Mouse (Mus musculus) liver, adult 2 months (tissue): ENCODE measurements around the gene Unc5b.

Source experiments
- CTCF ChIP-seq: fragments of 200-500 bp; IDR thresholded peaks from 2 replicates; pipeline ENCODE4 v1.5.1; 2011; ENCODE audit warnings: low read depth, low read length, control low read depth
- POLR2A ChIP-seq: fragments of 200-500 bp; IDR thresholded peaks from 2 replicates; pipeline ENCODE4 v1.6.1; 2011; ENCODE audit warnings: low read length, control low read depth; ENCODE audit not compliant: insufficient read depth; ENCODE audit errors: extremely low read depth

DNA sequence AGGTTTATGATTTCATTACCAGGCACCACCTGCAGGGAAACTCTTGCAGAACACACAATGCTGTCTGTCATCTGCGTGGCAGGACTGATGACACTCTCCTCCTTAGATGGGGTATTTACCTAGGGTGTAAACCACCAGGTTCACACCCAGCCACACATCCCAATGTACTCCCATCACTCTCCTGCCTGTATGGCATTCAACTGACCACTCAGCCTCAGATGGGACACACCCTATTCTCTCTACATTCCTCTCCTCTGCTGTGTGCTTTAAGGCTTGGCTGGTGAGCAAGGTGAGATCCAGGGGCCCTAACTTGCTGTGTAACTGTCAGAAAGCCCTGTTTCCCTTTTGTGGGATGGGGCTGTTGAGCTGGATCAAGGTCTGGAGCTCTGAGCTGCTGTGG is 69.3 kb downstream of the Unc5b start:
- no peak for TF ChIP-seq CTCF
- no peak for TF ChIP-seq POLR2A
